Mouse (Mus musculus): Measurements from ENCODE around the gene St5.

DNA sequence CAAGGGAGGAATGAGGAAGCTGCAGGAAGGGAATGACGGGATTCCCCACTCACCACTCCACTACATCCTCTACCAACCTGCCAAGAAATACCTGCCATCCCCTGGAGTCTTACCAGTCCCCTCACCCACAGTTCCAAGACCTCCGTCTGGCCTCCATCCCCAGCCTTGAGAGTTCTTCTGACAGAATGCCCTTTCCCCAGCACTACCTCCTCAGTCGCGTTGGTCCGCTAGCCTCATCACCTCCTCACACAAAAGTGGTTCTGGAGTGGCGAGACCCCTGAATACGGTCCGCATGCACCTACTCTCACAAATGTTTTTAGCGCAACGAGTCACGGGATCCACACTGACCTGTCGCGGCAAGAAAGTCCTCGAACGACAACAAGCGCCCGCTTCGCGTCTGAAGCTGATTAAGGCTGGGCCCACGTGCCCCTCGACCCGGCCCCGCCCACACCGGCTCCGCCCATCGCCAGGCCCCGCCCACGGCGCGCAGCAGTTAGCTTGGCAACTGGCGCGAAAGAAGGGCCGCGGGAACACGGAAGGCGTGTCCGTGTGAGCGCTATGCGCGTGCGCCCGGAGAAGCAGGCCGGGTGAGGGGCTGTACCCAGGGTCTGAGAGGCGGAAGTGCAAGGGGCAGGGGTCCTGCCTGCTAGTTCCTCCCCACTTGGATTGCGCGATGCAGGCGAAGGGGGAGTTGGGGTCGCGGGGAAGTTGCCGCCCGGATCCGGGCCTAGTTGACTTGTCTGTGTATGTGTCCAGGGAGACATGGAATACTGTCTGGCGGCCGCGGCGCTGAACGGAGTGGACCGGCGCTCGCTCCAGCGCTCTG, at the start of gene St5, which contains the start of gene Akip1:
- TF ChIP-seq CTCF (IDR thresholded peaks at IDR 0.05; ENCODE audit: insufficient read depth, low read length) (no peak), POLR2A (IDR thresholded peaks at IDR 0.05; ENCODE audit: borderline replicate concordance, extremely low read depth, low read depth, low read length) (peak; percentile 84; the same call in 1 of the 2 replicates)
